Mouse (Mus musculus): Measurements from ENCODE around the gene Kcnh4. TPM values are rescaled to one million over a fixed set of nuclear protein-coding genes. Genes with fewer than 3 reads are reported as not detected.

Gene Kcnh4
- polyA plus RNA-seq, 1 experiment, result not detected

GRCm38 (mm10) chr11:100714534-100714915, 45.2 kb downstream of the Kcnh4 start:
- peak overlapping the region; percentile 59 for H3K27ac ChIP-seq (replicated peaks; ENCODE audit: low read depth, low read length)

GRCm38 (mm10) chr11:100713735-100714533, 45.8 kb downstream of the Kcnh4 start, which contains the start of gene Hspb9:
Gene Hspb9 (plus strand): TSS chr11:100713850.
- Histone ChIP-seq H3K27ac (replicated peaks; ENCODE audit: low read depth, low read length) (peak within 1 kb of the TSS; percentile 59), H3K4me1 (ENCODE audit: control insufficient read depth, insufficient read depth, insufficient read length, low read length) (peaks cover 12% of the 10 kb centered on the region), H3K4me3 (ENCODE audit: insufficient read depth, low read depth, low read length) (peak within 1 kb of the TSS; percentile 54)

More at GRCm38 (mm10) chr11:100714534-100714915, 45.2 kb downstream of the Kcnh4 start:
- Histone ChIP-seq H3K4me1 (ENCODE audit: control insufficient read depth, insufficient read depth, insufficient read length, low read length) (peaks cover 18% of the 10 kb centered on the region), H3K4me3 (ENCODE audit: insufficient read depth, low read depth, low read length) (peak overlapping the region; percentile 54; the same call in 1 of the 2 replicates)

- peak overlapping the region; percentile 41 for H3K27ac ChIP-seq (replicated peaks; ENCODE audit: low read depth, low read length)
- peaks cover 7% of the 10 kb centered on the region for H3K4me1 ChIP-seq (ENCODE audit: control insufficient read depth, insufficient read depth, insufficient read length, low read length)
- H3K4me3 ChIP-seq (ENCODE audit: insufficient read depth, low read depth, low read length), result peak overlapping the region; percentile 54
Measured at GRCm38 (mm10) chr11:100713174-100713573, 46.6 kb downstream of the Kcnh4 start.

GRCm38 (mm10) chr11:100711783-100712615, 47.7 kb downstream of the Kcnh4 start, which contains the start of gene Kat2a:
Gene Kat2a (minus strand): TSS chr11:100712465.
- Histone ChIP-seq H3K27ac (replicated peaks; ENCODE audit: low read depth, low read length) (peak within 1 kb of the TSS; percentile 41), H3K4me3 (ENCODE audit: insufficient read depth, low read depth, low read length) (peak within 1 kb of the TSS; percentile 62)

GRCm38 (mm10) chr11:100710977-100711376, 48.8 kb downstream of the Kcnh4 start:
- H3K4me3 ChIP-seq (ENCODE audit: insufficient read depth, low read depth, low read length), result no peak overlapping the region
- H3K27ac ChIP-seq (replicated peaks; ENCODE audit: low read depth, low read length), result no peak overlapping the region
- H3K4me1 ChIP-seq (ENCODE audit: control insufficient read depth, insufficient read depth, insufficient read length, low read length), result peaks cover 7% of the 10 kb centered on the region

More at GRCm38 (mm10) chr11:100711783-100712615, 47.7 kb downstream of the Kcnh4 start, which contains the start of gene Kat2a:
- H3K4me1 ChIP-seq (ENCODE audit: control insufficient read depth, insufficient read depth, insufficient read length, low read length), result peaks cover 7% of the 10 kb centered on the region

- H3K4me1 ChIP-seq (ENCODE audit: control insufficient read depth, insufficient read depth, insufficient read length, low read length), result peaks cover 7% of the 10 kb centered on the region
- no peak overlapping the region for H3K4me3 ChIP-seq (ENCODE audit: insufficient read depth, low read depth, low read length)
- H3K27ac ChIP-seq (replicated peaks; ENCODE audit: low read depth, low read length), result no peak overlapping the region
Measured at GRCm38 (mm10) chr11:100710528-100710927, 49.2 kb downstream of the Kcnh4 start.

- Histone ChIP-seq H3K4me3 (ENCODE audit: insufficient read depth, low read depth, low read length) (no peak overlapping the region), H3K4me1 (ENCODE audit: control insufficient read depth, insufficient read depth, insufficient read length, low read length) (peaks cover 9% of the 10 kb centered on the region), H3K27ac (replicated peaks; ENCODE audit: low read depth, low read length) (no peak overlapping the region)
Measured at GRCm38 (mm10) chr11:100709201-100709810, 50.4 kb downstream of the Kcnh4 start.

GRCm38 (mm10) chr11:100705095-100705747, 54.5 kb downstream of the Kcnh4 start:
- Histone ChIP-seq H3K4me3 (ENCODE audit: insufficient read depth, low read depth, low read length) (no peak overlapping the region), H3K4me1 (ENCODE audit: control insufficient read depth, insufficient read depth, insufficient read length, low read length) (peaks cover 5% of the 10 kb centered on the region), H3K27ac (replicated peaks; ENCODE audit: low read depth, low read length) (no peak overlapping the region)

- H3K4me3 ChIP-seq (ENCODE audit: insufficient read depth, low read depth, low read length), result peak within 1 kb of the TSS; percentile 57
- H3K27ac ChIP-seq (replicated peaks; ENCODE audit: low read depth, low read length), result peak within 1 kb of the TSS; percentile 72
Measured at GRCm38 (mm10) chr11:100703851-100704531, 55.8 kb downstream of the Kcnh4 start, which contains the start of gene Dhx58. Gene Dhx58 (minus strand): TSS chr11:100704271.

GRCm38 (mm10) chr11:100703366-100703765, 56.4 kb downstream of the Kcnh4 start:
- Histone ChIP-seq H3K4me1 (ENCODE audit: control insufficient read depth, insufficient read depth, insufficient read length, low read length) (peaks cover 5% of the 10 kb centered on the region), H3K27ac (replicated peaks; ENCODE audit: low read depth, low read length) (no peak overlapping the region), H3K4me3 (ENCODE audit: insufficient read depth, low read depth, low read length) (peak overlapping the region; percentile 57)

More at GRCm38 (mm10) chr11:100703851-100704531, 55.8 kb downstream of the Kcnh4 start, which contains the start of gene Dhx58:
- H3K4me1 ChIP-seq (ENCODE audit: control insufficient read depth, insufficient read depth, insufficient read length, low read length), result peaks cover 5% of the 10 kb centered on the region

- H3K4me1 ChIP-seq (ENCODE audit: control insufficient read depth, insufficient read depth, insufficient read length, low read length), result peaks cover 5% of the 10 kb centered on the region
- peak overlapping the region; percentile 57 for H3K4me3 ChIP-seq (ENCODE audit: insufficient read depth, low read depth, low read length)
- H3K27ac ChIP-seq (replicated peaks; ENCODE audit: low read depth, low read length), result no peak overlapping the region
Measured at GRCm38 (mm10) chr11:100702906-100703305, 56.8 kb downstream of the Kcnh4 start.

GRCm38 (mm10) chr11:100702081-100702851, 57.5 kb downstream of the Kcnh4 start:
- H3K4me1 ChIP-seq (ENCODE audit: control insufficient read depth, insufficient read depth, insufficient read length, low read length), result peaks cover 5% of the 10 kb centered on the region
- H3K27ac ChIP-seq (replicated peaks; ENCODE audit: low read depth, low read length), result no peak overlapping the region
- peak overlapping the region; percentile 57 for H3K4me3 ChIP-seq (ENCODE audit: insufficient read depth, low read depth, low read length)

GRCm38 (mm10) chr11:100701301-100701700, 58.4 kb downstream of the Kcnh4 start:
- H3K27ac ChIP-seq (replicated peaks; ENCODE audit: low read depth, low read length), result no peak overlapping the region
- H3K4me1 ChIP-seq (ENCODE audit: control insufficient read depth, insufficient read depth, insufficient read length, low read length), result peaks cover 5% of the 10 kb centered on the region
- peak overlapping the region; percentile 35 for H3K4me3 ChIP-seq (ENCODE audit: insufficient read depth, low read depth, low read length)
